Mouse (Mus musculus): ENCODE data around the gene Scrn1.

- TF ChIP-seq CTCF (conservative IDR thresholded peaks at IDR 0.05; ENCODE audit: low read length) (no peak), NANOG (IDR thresholded peaks at IDR 0.05; ENCODE audit: borderline replicate concordance, low read length) (no peak)
Observed at GRCm38 (mm10) chr6:54600681-54601347, 34.5 kb upstream of the Scrn1 start.
